Mouse (Mus musculus) gastrocnemius, postnatal 4 days (tissue): ENCODE results near the gene Foxn1. TPM values are rescaled to one million over a fixed set of nuclear protein-coding genes. Genes with fewer than 3 reads are reported as not detected.

Experiments used
- DNase-seq, 2 experiments: peaks; one replicate each; pipeline ENCODE4 v3.0.0; 2021 to 2022; ENCODE audit warnings: low spot score in 2 of 2, mixed read lengths in 2 of 2
- total RNA-seq, 2 experiments: library from RNA; stranded (reverse); gene quantifications; 2 replicates each; pipeline ENCODE4 v1.2.3; 2021

Foxn1 gene
- total RNA-seq, 2 experiments from 2014 or later: not detected

GRCm38 (mm10) chr11:78401469-78401868 is 15.1 kb upstream of the Foxn1 start:
- no peak for DNase-seq

GRCm38 (mm10) chr11:78400936-78401335 is 14.6 kb upstream of the Foxn1 start:
- DNase-seq: no peak

- peak; percentile 49 to 72 for DNase-seq
Observed at GRCm38 (mm10) chr11:78399680-78400079, 13.3 kb upstream of the Foxn1 start.

GRCm38 (mm10) chr11:78398212-78398611 is 11.9 kb upstream of the Foxn1 start:
- DNase-seq: no peak

DNA sequence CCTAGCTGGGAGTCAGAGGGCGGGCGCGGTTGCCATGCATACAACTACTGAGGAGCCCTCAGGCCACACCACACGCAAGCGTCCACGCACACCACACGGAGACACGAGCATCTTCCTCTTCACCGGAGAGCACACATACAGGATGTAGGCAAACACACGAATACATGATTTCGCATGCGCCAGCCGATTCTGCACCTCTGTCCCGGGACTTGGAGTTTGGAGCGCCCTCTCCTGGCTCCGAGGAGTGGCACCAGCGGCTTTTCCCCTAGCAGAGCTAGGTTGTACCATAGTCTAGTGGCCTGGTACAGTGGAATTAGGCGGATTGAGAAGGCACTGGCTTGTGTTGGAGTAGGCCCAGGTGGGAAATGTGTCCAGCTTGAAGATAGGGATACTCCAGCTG is 11.0 kb upstream of the Foxn1 start:
- peak; percentile 44 to 70 for DNase-seq

- no peak for DNase-seq
Observed at GRCm38 (mm10) chr11:78396950-78397349, 10.6 kb upstream of the Foxn1 start.

GRCm38 (mm10) chr11:78392728-78393127 is 6.4 kb upstream of the Foxn1 start:
- DNase-seq: no peak

DNA sequence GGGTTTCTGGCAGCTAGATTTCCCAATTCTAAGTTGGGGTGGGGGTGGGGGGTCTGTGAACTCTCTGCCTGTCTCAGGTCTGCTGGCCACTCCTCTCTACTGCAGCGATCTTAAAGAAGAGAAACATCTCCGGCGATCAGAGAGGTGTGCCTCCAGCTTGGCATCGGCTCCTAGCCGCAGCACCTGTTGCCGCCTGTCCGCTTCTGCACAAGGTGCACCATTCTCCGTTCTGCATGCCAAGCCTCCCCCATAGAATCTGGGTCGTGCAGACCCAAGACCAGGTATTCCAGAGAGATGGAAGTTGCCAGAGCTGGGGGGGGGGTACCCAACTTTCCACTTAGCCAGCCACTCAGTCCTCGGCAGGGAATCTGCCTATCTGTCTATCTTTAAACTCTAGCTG is 582 bp downstream of the Foxn1 start:
- DNase-seq: no peak

- no peak for DNase-seq
Observed at GRCm38 (mm10) chr11:78382701-78383100, 3.7 kb downstream of the Foxn1 start.

- DNase-seq: no peak
Observed at GRCm38 (mm10) chr11:78382286-78382685, 4.1 kb downstream of the Foxn1 start.

- no peak for DNase-seq
Observed at GRCm38 (mm10) chr11:78380996-78381395, 5.4 kb downstream of the Foxn1 start.

GRCm38 (mm10) chr11:78380351-78380750 is 6.0 kb downstream of the Foxn1 start:
- no peak for DNase-seq

DNA sequence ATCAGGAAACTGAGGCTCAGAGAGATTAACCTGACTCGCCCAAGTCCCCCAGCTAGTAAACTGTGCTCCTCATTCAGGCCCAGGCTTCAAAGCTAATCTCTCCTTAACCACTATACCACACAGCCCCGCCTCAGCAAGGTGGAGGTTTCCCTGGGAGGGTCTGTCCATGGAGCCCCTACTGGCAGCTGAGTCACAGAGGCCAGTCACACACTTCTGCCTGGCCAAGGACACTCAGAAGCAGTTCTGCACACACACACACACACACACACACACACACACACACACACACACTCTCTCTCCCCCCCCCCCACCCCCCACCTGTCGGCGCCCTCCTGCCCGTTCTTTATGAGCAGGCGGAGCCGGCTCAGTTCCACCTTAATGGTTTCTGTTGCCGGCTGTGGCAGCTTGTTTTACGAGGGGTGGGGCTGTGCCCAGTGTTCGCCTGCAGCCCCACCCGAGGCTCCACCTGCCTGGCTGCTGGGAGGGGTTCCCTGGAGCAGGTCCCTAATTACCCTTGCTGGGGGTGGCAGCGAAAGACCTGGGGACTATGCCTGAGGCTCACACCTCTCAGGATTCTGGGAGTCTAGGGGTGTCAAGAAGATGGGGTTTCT is 8.7 kb downstream of the Foxn1 start:
- no peak for DNase-seq

DNA sequence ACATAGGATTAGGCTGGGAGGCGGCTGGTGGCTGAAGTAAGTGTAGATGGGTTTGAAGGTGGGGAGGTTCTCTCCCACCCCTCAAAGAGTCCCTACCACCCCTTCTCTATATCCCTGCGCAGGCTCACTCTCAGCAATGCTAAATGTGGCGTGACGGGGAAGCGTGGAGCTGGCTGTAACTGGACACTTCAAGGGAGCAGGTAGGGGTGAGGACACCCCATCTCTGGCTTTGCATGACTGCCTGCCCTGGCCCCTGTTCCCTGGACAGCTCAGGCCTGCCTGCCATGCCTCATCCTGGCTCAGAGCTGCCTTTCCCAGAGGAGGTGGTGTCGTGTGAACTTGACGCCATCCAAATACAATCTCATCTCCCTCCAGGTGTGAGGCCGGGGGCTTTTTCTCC is 12.2 kb downstream of the Foxn1 start:
- DNase-seq: no peak

- no peak for DNase-seq
Observed at GRCm38 (mm10) chr11:78372610-78373009, 13.7 kb downstream of the Foxn1 start.

- no peak for DNase-seq
Observed at GRCm38 (mm10) chr11:78372166-78372565, 14.2 kb downstream of the Foxn1 start.

GRCm38 (mm10) chr11:78371711-78372110 is 14.6 kb downstream of the Foxn1 start:
- DNase-seq: no peak

DNA sequence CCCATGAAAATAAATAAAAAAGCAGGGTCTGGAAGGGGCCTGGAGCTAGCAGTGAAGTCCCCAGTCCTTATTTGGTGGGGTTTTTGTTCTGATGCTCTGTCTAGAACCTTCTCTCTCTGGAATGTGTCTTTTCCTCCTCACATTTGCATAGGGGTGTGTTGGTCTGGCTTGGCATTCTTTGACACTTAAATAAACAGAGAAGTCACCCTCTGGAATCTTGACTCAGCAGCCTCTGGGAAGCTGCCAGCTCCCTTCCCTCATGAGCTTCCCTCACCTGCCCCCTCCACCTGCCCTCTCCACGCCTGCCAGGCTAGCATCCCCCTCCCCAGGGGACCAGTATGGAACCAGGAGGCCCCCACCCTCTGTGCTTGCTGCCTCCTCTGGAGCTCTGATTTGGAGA is 16.0 kb downstream of the Foxn1 start:
- DNase-seq: no peak

GRCm38 (mm10) chr11:78367456-78368225 is 18.7 kb downstream of the Foxn1 start:
- DNase-seq: no peak

- DNase-seq: no peak
Observed at GRCm38 (mm10) chr11:78364103-78364502, 22.3 kb downstream of the Foxn1 start.

DNA sequence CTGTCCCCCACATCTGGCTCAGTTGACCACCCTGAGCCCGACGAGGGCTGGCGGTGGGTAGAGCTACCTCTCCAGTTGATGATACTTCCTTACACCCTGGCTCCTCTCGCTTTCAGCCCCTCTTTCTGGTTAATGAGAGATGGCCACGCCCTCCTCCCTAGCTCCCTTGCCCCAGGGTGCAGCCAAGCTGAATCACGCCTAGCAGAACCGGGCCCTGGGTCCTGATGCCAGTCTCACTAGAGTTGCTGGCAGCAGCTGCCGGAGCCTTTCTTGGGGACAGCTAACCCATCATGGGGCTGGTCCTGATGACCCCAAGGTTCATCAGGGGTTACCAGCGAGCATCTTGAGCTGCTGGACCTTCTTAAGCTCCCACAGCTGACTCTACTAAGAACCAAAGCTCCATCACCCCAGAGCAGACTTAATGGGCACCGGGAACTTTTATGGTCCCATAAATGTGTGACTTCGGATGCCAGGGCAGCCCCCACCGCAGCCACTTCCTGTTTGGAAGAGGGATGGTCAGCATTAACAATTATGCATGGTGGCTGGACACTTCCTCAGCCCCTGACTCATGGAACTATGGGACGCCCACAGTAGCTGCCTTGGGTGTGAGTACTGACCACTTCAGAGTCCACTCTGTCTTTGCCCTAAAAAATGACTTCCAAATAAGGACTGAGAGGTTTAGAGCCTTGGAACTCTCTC is 22.9 kb downstream of the Foxn1 start:
- no peak for DNase-seq

DNA sequence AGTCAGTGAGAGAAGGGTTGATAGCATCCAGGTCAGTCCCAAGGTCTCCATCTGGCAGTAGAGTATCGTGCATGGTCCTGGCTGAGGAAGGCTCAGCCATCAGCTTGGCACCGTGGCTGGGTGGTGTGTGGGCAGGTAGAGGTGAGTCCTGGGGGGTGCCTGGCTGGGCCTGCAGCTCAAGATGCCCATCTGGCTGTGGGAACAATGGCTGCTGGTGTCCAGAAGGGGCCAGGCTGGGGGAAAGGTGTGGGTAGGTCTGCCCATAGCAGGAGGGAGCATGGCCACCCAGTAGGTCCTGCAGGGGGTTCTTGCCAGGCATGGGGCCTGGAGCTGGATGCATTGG is 25.6 kb downstream of the Foxn1 start:
- DNase-seq: no peak
